Mouse (Mus musculus): ENCODE results near the gene Pdzrn4.

DNA sequence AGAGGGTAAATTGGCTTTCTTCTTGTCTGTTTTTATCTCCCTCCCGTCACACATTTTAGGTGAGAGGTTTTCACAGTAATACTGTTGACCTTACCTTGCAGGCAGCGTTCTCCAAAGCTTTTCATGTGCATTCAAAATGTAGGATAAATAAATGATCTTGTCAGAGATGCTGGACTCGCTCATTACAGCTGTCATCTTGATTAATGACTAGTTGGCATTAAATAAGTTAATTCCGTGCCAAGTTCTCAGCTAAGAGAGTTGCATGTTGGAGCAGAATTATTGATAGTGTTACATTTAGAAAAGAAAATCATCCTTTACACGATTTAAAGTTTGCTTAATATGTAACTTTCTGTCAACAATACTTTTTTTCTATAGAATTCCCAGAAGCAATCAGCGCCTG lies 4.9 kb downstream of the Pdzrn4 start:
- no peak for TF ChIP-seq CTCF (IDR thresholded peaks at IDR 0.05; ENCODE audit: low read depth)
- TF ChIP-seq EP300 (IDR thresholded peaks at IDR 0.05; ENCODE audit: low read depth): no peak
